Mouse (Mus musculus) olfactory bulb, adult 2 months (tissue): ENCODE measurements at regions not wholly inside any gene's neighbourhood (a gene's known extent, or its start where the extent isn't known, plus 50 kb on each side); places are given as distances from the start of the nearest gene placed in this dataset.

Experiments used
- CTCF ChIP-seq: fragments of 200-500 bp; IDR thresholded peaks from 2 replicates; pipeline ENCODE4 v1.5.1; 2012; ENCODE audit warnings: low read depth, mild to moderate bottlenecking, low read length, moderate library complexity; ENCODE audit not compliant: insufficient read depth
- POLR2A ChIP-seq: fragments of 200-500 bp; IDR thresholded peaks from 2 replicates; pipeline ENCODE4 v1.6.1; 2012; ENCODE audit warnings: mild to moderate bottlenecking, low read depth, low read length, moderate library complexity; ENCODE audit not compliant: insufficient read depth

GRCm38 (mm10) chr1:71982423-71983262, 229.5 kb downstream of the Mreg start:
- TF ChIP-seq CTCF (no peak), POLR2A (no peak)
